Mouse (Mus musculus): ENCODE measurements at regions not wholly inside any gene's neighbourhood (a gene's known extent, or its start where the extent isn't known, plus 50 kb on each side); places are given as distances from the start of the nearest gene placed in this dataset.

DNA sequence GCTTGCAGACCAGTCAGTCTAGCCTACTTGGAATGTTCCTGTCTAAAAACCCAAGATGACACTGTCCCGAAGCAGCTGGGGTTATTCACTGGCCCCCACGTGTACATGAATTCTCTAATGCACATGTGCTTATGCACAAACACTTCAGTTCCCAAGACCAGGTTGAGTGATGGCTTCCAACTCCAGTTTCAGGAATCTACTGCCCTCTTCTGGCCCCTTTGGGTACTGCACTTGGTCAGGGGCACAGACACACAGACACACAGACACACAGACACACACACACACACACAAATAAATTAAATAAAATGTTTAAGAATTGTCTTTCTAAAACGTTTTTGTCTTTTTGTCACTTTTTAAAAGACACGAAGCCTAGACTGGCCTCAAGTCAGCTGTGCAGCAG lies 87.5 kb upstream of the Map4k3 start:
- DNase-seq (ENCODE audit: low read depth, low spot score), result peak; percentile 61

DNA sequence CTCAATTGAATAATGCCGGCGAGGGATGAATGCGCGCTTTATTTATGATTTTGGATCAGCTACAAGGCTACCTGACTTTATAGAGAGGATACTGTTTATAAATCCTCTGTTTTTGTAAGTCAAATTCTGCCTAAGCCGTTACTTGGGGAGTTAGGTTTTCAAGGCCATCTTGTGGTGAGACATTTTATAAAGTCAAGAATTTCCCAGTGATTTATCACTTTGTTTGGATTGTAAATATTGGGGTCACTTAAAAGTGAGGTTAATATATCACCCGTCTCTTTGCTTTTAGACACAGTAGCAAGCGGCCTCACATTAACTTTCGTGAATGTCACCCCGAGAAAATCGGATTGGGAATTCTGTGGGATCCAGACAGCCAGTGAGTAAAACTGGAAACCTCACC lies 84.9 kb upstream of the Map4k3 start:
- no peak for DNase-seq (ENCODE audit: low read depth, low spot score)
- no peaks in the 10 kb centered on the region for H3K27me3 ChIP-seq (ENCODE audit: control insufficient read depth, insufficient read depth, low read length, poor library complexity, severe bottlenecking)
- H3K36me3 ChIP-seq (ENCODE audit: control insufficient read depth, insufficient read depth, low read length, poor library complexity, severe bottlenecking), result no peaks in the 10 kb centered on the region

More for the DNA sequence above, 87.5 kb upstream of the Map4k3 start:
- no peaks in the 10 kb centered on the region for H3K27me3 ChIP-seq (ENCODE audit: control insufficient read depth, insufficient read depth, low read length, poor library complexity, severe bottlenecking)
- H3K36me3 ChIP-seq (ENCODE audit: control insufficient read depth, insufficient read depth, low read length, poor library complexity, severe bottlenecking), result no peaks in the 10 kb centered on the region

DNA sequence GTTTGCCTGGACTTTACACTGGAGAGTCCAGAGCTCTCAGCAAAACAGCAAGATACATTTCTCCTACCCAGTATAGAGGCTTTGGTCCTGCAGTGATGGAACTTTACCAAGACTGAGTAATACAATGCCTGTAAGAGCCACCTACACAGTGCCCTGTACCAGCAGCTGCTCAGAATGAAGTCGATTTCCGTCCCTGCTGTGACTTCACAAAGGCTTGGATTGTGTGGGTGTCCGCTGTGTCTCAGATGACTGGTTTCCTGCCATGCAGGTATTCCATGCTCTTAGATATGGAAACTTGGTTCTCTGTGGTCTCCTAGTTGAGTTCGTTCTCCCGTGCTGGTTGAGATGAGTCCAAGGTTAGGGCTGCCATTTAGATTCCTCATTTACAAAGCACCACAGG lies 81.0 kb upstream of the Map4k3 start:
- Histone ChIP-seq H3K36me3 (ENCODE audit: control insufficient read depth, insufficient read depth, low read length, poor library complexity, severe bottlenecking) (no peaks in the 10 kb centered on the region), H3K27me3 (ENCODE audit: control insufficient read depth, insufficient read depth, low read length, poor library complexity, severe bottlenecking) (no peaks in the 10 kb centered on the region)
- no peak for DNase-seq (ENCODE audit: low read depth, low spot score)

DNA sequence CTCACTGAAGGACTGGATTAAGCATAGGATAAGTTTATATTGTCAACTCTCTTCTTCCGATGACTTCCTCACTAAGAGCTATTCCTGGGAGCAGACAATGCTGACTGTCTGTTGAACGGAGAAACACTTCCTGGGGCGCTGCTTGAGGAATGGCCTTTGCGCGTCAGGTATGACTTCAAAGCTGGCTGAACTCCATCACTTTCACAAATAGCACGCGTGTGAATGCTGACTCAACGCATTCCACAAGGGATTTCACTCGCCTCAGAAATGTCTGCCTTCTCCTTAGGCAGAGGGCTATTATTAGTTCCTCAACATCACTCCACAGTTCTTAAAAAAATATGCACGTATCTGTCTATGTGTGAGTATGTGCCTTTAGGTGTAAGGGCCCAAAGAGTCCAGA lies 79.8 kb upstream of the Map4k3 start:
- Histone ChIP-seq H3K27me3 (ENCODE audit: control insufficient read depth, insufficient read depth, low read length, poor library complexity, severe bottlenecking) (no peaks in the 10 kb centered on the region), H3K36me3 (ENCODE audit: control insufficient read depth, insufficient read depth, low read length, poor library complexity, severe bottlenecking) (no peaks in the 10 kb centered on the region)
- DNase-seq (ENCODE audit: low read depth, low spot score), result no peak

DNA sequence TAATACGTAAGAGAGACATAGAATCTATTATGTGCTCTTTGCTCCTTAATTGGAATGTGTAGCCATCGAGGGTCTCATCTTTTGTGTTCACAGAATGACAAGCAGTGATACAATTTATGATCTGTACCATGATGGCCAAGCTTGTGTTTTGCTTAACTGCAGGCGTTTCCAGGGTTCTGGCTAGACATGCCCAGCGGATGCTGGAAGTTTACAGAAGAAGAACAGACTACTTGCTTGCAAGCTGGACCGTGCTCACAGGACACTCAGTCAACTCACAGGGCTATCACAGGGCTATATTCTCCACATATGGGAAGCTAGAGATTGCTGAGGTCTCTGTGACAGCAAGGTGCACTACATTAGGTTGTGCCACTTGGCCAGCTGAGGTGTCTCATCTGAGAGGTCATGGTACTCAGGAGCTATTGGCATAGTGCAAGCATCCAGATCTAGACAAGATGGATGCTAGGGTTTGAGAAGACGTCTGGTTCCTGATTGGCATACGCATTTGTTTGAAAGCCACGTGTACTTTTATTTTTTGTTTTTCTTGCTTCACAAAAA lies 75.2 kb upstream of the Map4k3 start:
- Histone ChIP-seq H3K27me3 (ENCODE audit: control insufficient read depth, insufficient read depth, low read length, poor library complexity, severe bottlenecking) (no peaks in the 10 kb centered on the region), H3K36me3 (ENCODE audit: control insufficient read depth, insufficient read depth, low read length, poor library complexity, severe bottlenecking) (no peaks in the 10 kb centered on the region)
- DNase-seq (ENCODE audit: low read depth, low spot score), result no peak

DNA sequence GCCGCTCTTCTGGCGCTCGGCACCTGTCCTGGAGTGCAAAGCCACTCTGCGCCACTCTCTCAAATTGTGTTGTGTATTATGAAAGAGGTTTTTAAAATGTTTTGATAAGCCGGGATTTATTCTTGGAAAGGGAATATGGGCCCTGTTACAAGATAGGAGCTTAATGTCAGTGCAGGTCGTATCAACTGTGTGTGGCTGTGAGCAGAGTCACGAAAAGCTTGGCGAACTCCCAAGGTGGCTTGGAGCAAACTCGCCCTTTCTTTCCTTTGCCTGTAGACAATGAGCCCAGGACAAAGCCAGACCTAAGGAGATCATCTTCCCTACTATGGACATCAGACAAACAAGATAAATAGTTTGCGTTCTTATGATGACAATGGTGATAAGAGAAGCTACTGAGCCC lies 74.3 kb upstream of the Map4k3 start:
- DNase-seq (ENCODE audit: low read depth, low spot score), result no peak
- Histone ChIP-seq H3K27me3 (ENCODE audit: control insufficient read depth, insufficient read depth, low read length, poor library complexity, severe bottlenecking) (no peaks in the 10 kb centered on the region), H3K36me3 (ENCODE audit: control insufficient read depth, insufficient read depth, low read length, poor library complexity, severe bottlenecking) (no peaks in the 10 kb centered on the region)

DNA sequence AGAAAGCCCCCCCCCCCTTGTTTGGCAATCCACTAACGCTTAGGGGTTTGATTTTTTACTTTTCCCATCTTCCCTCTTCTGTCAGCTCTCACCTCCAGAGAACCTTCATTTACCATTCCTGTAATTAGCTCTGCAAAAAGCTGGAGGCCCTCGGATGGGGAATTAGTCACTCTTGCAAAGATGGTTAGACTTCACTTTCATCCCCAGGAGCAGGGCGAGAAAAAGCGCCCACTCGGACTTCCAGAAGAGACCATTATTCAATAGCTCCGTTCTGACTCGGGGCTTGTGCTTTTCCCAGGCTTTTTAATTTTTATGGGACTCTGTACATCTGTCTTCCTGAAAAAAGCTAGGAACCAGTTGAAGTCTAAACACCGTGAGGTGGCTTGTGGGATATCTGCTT lies 73.7 kb upstream of the Map4k3 start:
- no peaks in the 10 kb centered on the region for H3K27me3 ChIP-seq (ENCODE audit: control insufficient read depth, insufficient read depth, low read length, poor library complexity, severe bottlenecking)
- no peak for DNase-seq (ENCODE audit: low read depth, low spot score)

DNA sequence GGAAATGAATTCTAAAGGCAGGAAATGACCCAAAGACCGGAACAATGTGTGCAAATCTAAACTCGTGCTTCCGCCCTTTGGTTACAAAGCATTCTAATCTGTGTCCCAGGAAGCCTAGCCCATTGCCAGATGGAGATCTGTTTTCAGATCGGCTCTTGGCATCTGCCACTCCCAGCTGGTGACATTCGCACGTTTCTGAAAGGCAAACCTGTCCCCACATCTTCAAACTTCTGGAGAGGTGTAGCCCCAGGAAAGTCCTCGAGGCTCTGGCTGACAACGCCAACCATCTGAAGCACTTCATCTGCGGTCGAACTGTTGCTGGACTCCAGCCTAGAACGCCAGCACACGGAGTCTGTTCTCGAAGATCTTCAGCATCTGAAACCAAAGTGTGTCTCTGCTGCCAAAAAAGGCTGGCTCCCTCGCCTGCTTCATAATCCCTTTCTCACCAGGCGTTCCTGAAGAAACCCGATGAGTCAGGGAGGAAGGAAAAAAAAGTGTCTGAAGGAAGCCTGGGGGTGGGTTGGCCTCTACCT lies 73.2 kb upstream of the Map4k3 start:
- DNase-seq (ENCODE audit: low read depth, low spot score), result peak; percentile 8
- H3K36me3 ChIP-seq (ENCODE audit: control insufficient read depth, insufficient read depth, low read length, poor library complexity, severe bottlenecking), result no peaks in the 10 kb centered on the region
- no peaks in the 10 kb centered on the region for H3K27me3 ChIP-seq (ENCODE audit: control insufficient read depth, insufficient read depth, low read length, poor library complexity, severe bottlenecking)

More for the DNA sequence above, 73.7 kb upstream of the Map4k3 start:
- no peaks in the 10 kb centered on the region for H3K36me3 ChIP-seq (ENCODE audit: control insufficient read depth, insufficient read depth, low read length, poor library complexity, severe bottlenecking)

DNA sequence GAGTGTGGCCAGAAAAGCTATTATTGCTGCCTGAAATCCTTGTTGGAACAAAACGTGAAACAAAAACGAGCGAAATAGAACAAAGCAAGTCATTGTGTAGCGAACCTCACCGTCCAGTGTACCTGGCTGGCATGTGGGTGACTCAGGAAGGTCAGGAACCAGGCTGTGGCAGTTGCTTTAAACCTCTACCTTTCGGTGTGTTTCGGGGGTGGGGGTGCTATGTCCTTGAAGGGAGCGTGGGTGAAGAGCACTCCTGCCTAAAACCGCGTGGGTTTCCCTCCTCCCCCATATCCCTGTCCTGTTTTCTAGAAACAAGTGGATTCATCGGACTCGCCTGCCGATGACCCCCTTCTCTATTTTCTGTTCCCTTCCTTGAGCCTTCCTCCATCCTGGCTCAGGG lies 72.6 kb upstream of the Map4k3 start:
- Histone ChIP-seq H3K36me3 (ENCODE audit: control insufficient read depth, insufficient read depth, low read length, poor library complexity, severe bottlenecking) (no peaks in the 10 kb centered on the region), H3K27me3 (ENCODE audit: control insufficient read depth, insufficient read depth, low read length, poor library complexity, severe bottlenecking) (no peaks in the 10 kb centered on the region)
- DNase-seq (ENCODE audit: low read depth, low spot score), result no peak

DNA sequence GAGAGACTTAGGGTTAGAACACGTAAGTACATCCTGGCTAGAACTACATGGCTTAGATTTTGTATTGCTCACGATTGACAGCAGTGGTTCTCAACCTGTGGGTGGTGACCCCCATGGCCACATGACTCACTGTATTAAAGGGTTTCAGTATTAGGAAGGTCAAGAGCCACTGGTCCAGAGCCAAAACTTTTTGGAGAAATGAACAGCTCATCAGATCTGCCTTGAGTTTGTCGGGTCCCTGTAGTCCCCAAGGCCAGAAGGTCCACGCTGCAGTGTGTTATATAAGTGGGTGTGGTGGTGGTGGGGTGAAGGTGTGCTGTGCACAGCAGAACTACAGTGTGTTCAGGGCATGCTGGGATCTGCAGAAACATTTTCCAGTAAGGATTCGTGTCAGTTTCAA lies 72.2 kb upstream of the Map4k3 start:
- DNase-seq (ENCODE audit: low read depth, low spot score), result no peak
- Histone ChIP-seq H3K36me3 (ENCODE audit: control insufficient read depth, insufficient read depth, low read length, poor library complexity, severe bottlenecking) (no peaks in the 10 kb centered on the region), H3K27me3 (ENCODE audit: control insufficient read depth, insufficient read depth, low read length, poor library complexity, severe bottlenecking) (no peaks in the 10 kb centered on the region)

DNA sequence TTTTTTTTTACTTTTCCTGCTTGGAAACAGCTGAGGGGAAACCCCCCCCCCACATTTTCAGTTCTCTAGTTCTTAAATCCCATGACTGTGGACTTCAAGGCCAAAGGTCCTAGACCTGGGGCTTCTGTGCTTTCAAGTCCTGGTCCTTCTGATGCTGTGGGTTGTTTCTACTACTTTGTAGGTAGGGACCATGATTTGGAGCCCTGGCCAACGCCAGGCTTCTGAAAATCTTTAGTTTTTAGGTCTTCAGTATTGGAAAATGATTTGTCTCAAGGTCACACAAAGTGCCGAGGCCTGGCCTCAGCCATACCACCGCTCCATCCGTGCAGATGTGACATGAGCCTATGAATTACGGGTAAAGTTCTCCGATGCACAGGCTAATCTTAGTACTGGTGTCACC lies 70.8 kb upstream of the Map4k3 start:
- Histone ChIP-seq H3K36me3 (ENCODE audit: control insufficient read depth, insufficient read depth, low read length, poor library complexity, severe bottlenecking) (no peaks in the 10 kb centered on the region), H3K27me3 (ENCODE audit: control insufficient read depth, insufficient read depth, low read length, poor library complexity, severe bottlenecking) (no peaks in the 10 kb centered on the region)
- DNase-seq (ENCODE audit: low read depth, low spot score), result no peak

DNA sequence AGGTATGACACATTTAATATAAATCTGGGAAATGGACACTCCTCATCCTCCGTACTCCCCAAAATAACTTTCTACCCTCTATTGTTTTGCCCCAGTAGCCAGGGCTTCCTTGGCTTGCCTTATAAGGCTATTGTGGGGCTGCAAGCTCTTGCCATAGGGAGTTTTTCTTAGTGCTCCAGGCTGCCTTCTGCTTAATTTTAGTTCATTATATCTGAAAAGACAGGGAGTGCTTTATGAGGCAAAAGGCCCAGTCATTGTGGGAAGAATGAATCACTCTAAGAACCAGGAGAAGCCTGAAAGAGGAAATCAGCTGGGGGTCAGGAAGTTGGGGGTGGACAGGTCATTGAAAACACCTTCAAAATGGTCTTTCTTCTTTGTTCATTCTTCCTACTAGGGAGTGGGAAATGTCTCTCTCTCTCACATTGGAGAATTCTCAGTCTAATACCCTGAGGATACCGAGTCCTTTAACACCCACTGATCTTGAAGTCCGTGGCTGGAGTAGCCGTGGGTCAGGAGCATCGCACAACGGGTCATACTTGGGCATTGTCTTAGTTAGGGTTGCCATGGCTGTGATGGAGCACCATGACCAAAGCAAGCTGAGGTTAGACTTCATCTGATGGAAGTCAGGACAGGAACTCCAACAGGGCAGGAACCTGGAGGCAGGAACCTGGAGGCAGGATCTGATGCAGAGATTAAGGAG lies 70.1 kb upstream of the Map4k3 start:
- H3K27me3 ChIP-seq (ENCODE audit: control insufficient read depth, insufficient read depth, low read length, poor library complexity, severe bottlenecking), result no peaks in the 10 kb centered on the region
- DNase-seq (ENCODE audit: low read depth, low spot score), result no peak
- H3K36me3 ChIP-seq (ENCODE audit: control insufficient read depth, insufficient read depth, low read length, poor library complexity, severe bottlenecking), result no peaks in the 10 kb centered on the region

DNA sequence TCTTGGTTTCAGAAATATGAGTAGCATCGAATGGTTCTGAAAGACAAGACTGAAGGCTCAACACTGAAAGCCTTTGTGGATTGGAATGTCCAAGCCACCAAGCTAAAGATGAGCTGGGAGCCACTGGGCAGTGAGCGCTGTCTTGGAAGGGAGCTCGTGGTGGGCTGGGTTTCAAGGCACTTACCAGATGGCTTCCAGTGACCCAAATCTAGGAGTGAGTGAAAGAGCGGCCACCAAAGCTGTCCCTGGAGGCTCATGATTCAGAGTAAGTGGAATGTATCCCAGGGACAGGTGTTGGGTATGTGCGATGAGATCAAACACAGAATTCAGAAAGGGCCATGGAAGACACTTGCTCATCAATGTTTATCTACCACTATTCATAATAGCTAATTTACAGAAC lies 68.5 kb upstream of the Map4k3 start:
- H3K27me3 ChIP-seq (ENCODE audit: control insufficient read depth, insufficient read depth, low read length, poor library complexity, severe bottlenecking), result no peaks in the 10 kb centered on the region
- H3K36me3 ChIP-seq (ENCODE audit: control insufficient read depth, insufficient read depth, low read length, poor library complexity, severe bottlenecking), result no peaks in the 10 kb centered on the region
- DNase-seq (ENCODE audit: low read depth, low spot score), result no peak

DNA sequence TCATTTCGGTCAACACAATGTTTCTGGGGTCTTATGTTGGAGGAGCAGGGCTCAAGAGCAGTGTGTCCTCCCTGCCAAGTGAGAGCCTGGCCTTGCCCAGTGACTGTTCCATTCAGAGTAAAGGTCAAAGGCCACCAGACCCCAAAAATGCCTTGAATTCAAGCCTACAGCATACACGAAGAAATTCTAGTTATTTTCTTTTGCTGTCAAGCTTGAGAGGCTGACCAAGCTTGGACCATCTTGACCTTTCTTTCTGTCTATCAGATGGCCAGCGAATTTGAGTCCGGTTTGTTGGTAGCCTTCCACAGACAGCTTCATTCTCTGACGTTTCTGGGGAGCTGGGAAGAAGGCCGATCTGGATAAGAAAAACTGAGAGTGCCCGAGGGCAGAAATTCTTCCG lies 68.1 kb upstream of the Map4k3 start:
- H3K27me3 ChIP-seq (ENCODE audit: control insufficient read depth, insufficient read depth, low read length, poor library complexity, severe bottlenecking), result no peaks in the 10 kb centered on the region
- no peaks in the 10 kb centered on the region for H3K36me3 ChIP-seq (ENCODE audit: control insufficient read depth, insufficient read depth, low read length, poor library complexity, severe bottlenecking)
- DNase-seq (ENCODE audit: low read depth, low spot score), result no peak

DNA sequence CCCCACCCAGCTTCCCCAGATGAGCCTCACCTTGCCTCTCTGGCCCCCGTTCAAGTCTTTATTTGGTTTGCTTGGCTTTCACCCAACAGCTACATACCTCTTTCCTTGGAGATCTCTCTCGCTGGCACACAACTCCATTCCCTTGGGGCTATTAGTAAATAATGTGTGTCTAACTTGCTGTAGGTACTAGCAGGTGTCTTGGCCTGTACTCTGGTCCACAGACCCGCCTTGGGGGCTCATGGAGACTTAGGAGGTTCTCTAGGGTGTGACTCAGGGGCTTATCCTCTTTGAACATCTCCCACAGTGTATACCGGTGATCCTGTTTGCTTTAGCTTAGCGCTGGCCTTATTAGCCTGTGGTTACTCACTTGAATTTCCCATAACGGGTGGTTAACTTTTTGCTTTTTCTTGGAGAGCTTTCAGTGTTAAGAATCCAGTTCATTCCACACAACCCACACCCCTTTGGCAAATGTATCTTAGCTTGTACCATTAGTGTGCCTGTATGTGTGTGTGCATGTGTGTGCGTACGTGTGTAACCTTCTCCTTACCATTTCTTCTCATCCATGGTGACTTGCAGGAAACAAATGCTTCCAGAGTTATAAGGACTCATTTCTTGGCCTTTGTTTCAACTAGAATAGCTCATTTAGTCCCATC lies 67.3 kb upstream of the Map4k3 start:
- no peak for DNase-seq (ENCODE audit: low read depth, low spot score)
- no peaks in the 10 kb centered on the region for H3K36me3 ChIP-seq (ENCODE audit: control insufficient read depth, insufficient read depth, low read length, poor library complexity, severe bottlenecking)
- H3K27me3 ChIP-seq (ENCODE audit: control insufficient read depth, insufficient read depth, low read length, poor library complexity, severe bottlenecking), result no peaks in the 10 kb centered on the region

Data from splenic B cell, adult 2 months (primary cell).